Mouse (Mus musculus): Measurements from ENCODE around the gene Fzd5.

Gene Fzd5

DNA sequence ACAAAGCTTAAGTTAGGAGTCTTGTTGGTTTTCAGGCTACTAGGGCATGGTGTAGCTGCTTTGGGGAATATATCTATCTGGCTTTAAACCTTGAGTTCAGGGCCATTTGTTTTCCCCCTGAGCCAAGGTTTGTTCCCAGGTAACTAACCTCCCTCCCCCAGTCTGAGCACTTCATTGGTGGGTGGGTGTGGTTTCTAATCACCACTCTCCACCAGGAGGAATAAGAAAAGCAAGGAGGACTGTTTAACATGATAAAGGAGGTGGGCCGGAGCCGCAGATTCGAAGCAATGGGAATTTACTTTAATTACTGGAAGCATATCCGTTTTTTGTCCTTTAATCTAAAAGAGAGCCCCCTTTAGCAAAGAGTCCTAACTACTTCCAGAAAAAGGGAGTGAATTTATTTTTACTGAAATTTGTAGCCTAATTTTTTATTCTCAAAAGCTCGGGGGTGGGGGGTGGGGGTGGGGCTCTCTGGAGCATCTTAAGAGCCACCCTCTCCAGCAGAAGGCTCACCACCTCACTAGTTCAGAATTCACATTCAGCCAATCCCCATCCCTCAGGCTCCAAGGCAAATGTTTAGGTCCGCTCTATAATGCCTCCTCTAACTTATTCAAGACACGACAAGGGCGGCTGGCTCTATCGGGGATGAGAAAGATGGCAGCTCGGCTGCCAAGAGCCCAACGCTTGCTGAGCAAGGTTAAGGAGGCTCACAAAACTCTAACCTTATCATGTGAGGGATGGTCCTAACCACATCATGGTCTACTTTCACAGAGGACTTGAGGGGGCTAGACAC is 3.9 kb downstream of the Fzd5 start:
- no peak for DNase-seq (ENCODE audit: low spot score in 2 of 2)

GRCm38 (mm10) chr1:64732637-64733200 is 4.8 kb downstream of the Fzd5 start:
- no peak for DNase-seq (ENCODE audit: low spot score in 2 of 2)

DNA sequence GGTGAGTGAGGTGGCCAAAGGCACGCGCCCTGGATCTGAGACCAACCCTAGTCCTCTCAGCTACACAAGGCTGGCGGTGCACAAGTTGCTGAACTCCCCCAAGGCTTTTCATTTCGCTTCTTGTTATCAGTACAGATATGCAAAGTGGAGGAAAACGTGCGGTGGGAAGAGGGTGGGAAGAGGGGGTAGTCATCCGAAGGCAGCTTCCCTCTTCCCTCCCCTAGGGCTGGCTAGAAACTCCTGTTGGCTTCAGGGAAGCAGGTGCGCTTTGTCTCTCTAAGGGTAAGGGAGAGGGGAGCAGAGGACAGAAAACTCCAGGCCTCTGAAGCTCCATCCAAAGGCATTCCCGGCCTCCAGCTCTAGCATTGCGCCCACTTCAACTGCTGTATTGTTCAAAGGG is 5.4 kb downstream of the Fzd5 start:
- DNase-seq (ENCODE audit: low spot score in 2 of 2): no peak

- DNase-seq (ENCODE audit: low spot score in 2 of 2): no peak
Observed at GRCm38 (mm10) chr1:64731341-64732020, 6.1 kb downstream of the Fzd5 start.

- no peak for DNase-seq (ENCODE audit: low spot score in 2 of 2)
Observed at GRCm38 (mm10) chr1:64730046-64730445, 7.5 kb downstream of the Fzd5 start.

- DNase-seq (ENCODE audit: low spot score in 2 of 2): no peak
Observed at GRCm38 (mm10) chr1:64721034-64721587, 16.4 kb downstream of the Fzd5 start.

- peak in 1 of 2 experiments; percentile 41 for DNase-seq (ENCODE audit: low spot score in 2 of 2)
Observed at GRCm38 (mm10) chr1:64717504-64717903, 20.0 kb downstream of the Fzd5 start.

- DNase-seq (ENCODE audit: low spot score in 2 of 2): no peak
Observed at GRCm38 (mm10) chr1:64716589-64717304, 20.8 kb downstream of the Fzd5 start.

- no peak for DNase-seq (ENCODE audit: low spot score in 2 of 2)
Observed at GRCm38 (mm10) chr1:64715458-64715857, 22.1 kb downstream of the Fzd5 start.

DNA sequence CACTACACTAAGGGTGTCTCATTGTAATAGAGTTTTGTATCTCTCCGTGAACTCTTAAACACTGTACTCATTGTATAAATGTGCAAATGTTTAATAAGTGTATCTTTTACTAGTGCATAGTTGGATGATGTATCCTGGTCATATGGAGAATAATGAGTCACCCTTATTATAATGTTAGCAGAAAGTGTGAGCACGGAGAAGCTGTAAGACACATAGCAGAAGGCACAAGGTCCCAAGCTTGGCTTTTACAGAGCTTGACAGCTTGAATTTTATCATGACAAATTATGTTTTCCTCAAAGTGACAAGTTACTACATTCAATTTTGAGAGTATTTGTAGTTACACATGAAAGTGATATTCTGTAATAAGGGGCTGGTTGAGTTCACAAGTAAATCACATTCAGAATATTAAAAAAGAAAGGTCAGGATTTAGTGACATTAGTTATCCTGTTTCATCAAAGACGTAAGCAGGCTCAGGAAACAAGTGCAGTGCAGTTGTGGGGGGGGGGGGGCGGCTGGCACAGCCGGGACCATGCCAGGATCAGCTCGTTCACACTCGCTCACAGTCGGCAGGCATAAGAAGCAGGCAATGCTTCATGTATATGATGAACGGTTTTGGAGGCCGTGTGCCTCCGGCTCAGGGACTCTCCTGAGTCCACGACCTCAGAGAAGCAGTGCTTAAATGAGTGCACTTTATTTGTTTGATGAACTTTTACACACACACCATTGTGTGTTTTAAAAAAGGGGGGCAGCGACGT is 25.4 kb downstream of the Fzd5 start:
- no peak for DNase-seq (ENCODE audit: low spot score in 2 of 2)

- no peak for DNase-seq (ENCODE audit: low spot score in 2 of 2)
Observed at GRCm38 (mm10) chr1:64709891-64710290, 27.7 kb downstream of the Fzd5 start.

GRCm38 (mm10) chr1:64706610-64707009 is 30.9 kb downstream of the Fzd5 start:
- DNase-seq (ENCODE audit: low spot score in 2 of 2): no peak

- DNase-seq (ENCODE audit: low spot score in 2 of 2): peak in 1 of 2 experiments; percentile 46
Observed at GRCm38 (mm10) chr1:64705230-64705629, 32.3 kb downstream of the Fzd5 start.

DNA sequence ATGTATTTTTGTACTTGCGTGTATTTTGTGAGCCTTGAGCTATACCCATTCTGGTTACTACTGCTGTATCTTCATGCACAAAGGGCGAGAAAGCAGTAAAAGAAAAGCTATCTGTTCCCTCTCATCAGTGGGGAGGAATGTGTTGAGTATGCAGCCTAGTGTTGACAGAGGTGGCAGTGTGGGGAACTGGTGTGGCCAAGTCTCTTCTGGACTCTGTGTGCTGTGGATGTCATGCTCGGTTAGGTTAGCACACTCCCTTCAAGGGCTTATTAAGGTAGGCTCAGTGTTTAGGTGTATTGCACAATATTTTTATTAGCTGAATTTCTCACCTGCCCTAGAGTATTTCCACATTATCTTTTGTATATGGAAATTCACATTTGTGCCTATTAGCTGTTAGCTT is 35.8 kb downstream of the Fzd5 start:
- no peak for DNase-seq (ENCODE audit: low spot score in 2 of 2)

DNA sequence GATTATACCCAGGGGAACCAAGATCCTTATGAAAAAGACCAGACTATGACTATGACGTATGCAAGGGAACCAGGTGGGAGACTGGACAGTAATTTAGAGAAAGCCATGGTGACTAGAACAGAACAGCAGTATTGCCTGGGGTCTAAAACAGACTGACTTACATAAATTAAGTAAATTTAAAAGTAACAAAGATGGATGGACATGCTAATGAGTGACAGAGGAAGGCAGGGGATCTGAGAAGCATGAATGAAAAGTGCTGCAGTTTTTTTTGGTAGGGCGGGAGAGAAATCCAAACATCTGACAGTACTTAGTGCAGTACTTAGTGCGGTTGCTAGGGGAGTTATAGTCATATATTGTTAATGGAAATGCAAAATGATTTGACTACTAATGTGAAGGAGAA is 42.4 kb downstream of the Fzd5 start:
- no peak for DNase-seq (ENCODE audit: low spot score in 2 of 2)

DNA sequence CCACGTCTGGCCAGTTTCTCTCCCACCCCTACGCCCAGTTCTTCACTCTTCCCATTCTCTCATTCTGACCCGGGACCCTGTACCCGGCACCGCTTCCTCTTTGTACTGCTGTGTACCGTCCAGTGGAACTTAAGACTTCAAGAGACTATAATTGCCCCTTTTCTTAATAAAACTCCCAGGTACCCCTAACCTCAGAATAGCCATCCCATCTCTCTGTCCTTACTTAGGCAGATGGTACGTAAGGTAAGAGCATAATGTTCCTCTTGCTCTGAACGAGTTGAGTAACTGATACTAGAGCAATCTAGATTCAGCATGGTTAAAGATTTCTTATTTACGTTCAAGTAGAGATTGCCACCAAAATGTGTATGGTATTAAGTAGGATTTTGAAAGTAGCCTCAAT is 46.0 kb downstream of the Fzd5 start:
- no peak for DNase-seq (ENCODE audit: low spot score in 2 of 2)

GRCm38 (mm10) chr1:64691121-64691551 is 46.4 kb downstream of the Fzd5 start:
- no peak for DNase-seq (ENCODE audit: low spot score in 2 of 2)

DNA sequence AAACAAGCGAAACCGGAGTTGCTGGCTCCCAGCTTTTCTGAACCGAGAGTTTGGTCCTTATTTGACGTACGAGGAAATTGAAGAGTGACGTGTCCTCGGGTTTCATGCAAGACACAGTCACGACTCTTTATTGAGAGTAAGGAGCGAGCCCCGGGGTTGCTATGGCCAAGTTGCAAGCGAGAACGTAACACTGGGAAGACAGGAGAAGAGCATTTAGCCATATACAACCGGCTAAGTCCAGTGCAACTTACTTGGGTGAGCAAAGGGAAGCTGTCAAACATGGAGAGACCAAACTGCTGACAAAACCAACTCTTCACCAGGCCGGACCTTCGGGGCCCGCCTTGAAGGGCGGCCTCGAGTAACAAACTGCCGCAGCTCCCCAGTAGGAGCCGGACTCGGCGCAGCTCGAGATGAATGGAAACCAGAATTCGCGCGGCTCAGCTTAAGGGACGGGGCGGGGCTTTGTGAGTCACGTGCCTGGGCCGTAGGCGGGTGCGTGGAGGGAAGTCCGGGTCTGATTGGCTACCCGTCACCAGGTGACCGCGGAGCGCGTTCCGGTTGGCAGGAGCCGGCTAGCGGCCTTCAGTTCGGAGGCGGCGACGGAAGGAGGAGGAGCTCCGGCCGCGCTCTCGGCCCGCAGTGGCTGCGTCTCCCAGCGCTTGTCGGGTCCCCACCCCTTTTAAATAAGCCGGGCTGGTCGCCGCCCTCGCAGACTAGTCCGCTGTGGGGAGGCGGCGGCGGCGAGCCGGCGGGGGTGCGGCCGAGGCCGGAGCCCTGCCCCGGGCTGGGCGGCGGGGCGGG is 47.1 kb downstream of the Fzd5 start, which contains the start of gene Ccnyl1:
TSS of gene Ccnyl1 (plus strand) at position 243 of the 801 bp plus-strand sequence.
- peak; percentile 95 to 98 for DNase-seq (ENCODE audit: low spot score in 2 of 2)

GRCm38 (mm10) chr1:64689561-64690212 is 47.9 kb downstream of the Fzd5 start:
- no peak for DNase-seq (ENCODE audit: low spot score in 2 of 2)

DNA sequence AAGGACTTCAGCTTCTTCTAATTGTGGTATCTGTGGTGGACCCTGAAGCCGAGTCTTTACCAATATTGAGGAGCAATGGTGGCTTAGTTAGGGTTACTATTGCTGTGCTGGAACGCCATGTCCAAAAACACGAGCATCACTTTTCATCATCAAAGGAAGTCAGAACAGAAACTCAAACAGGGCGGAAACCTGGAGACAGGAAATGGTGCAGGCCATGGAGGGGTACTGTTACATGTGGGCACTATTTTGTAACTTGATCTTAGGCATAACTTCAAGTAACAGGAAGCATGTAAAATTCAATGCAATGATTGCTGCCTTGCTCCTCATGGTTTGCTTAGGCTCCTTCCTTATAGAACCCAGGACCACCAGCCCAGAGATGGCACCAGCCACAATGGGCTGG is 49.5 kb downstream of the Fzd5 start:
- DNase-seq (ENCODE audit: low spot score in 2 of 2): no peak

Data from cerebellum, postnatal 4 days (tissue).